Mouse (Mus musculus) WW6 (cell line): ENCODE data around the gene Stard3.

Experiments used
- DNase-seq: peaks from one replicate; pipeline ENCODE4 v3.0.0-alpha.2; 2013; ENCODE audit warnings: low read depth, low spot score

Gene Stard3

GRCm38 (mm10) chr11:98347385-98348082 is 10.6 kb upstream of the Stard3 start:
- DNase-seq = no peak

GRCm38 (mm10) chr11:98348083-98348961 is 9.8 kb upstream of the Stard3 start, which contains the start of gene Ppp1r1b:
TSS of gene Ppp1r1b (plus strand) at chr11:98348404.
- DNase-seq = no peak

GRCm38 (mm10) chr11:98349308-98349707 is 8.9 kb upstream of the Stard3 start:
- no peak for DNase-seq

- no peak for DNase-seq
Observed at GRCm38 (mm10) chr11:98352272-98352990, 5.7 kb upstream of the Stard3 start.

- no peak for DNase-seq
Observed at GRCm38 (mm10) chr11:98353651-98354211, 4.4 kb upstream of the Stard3 start.

- DNase-seq = no peak
Observed at GRCm38 (mm10) chr11:98354445-98354844, 3.7 kb upstream of the Stard3 start.

- peak; percentile 88 for DNase-seq
Observed at GRCm38 (mm10) chr11:98355732-98356299, 2.4 kb upstream of the Stard3 start.

- no peak for DNase-seq
Observed at GRCm38 (mm10) chr11:98356625-98357394, 1.4 kb upstream of the Stard3 start.

- DNase-seq = no peak
Observed at GRCm38 (mm10) chr11:98357396-98358160, 590 bp upstream of the Stard3 start.

GRCm38 (mm10) chr11:98360866-98361521 is 2.8 kb downstream of the Stard3 start:
- no peak for DNase-seq

- DNase-seq = no peak
Observed at GRCm38 (mm10) chr11:98363817-98364216, 5.6 kb downstream of the Stard3 start.

- no peak for DNase-seq
Observed at GRCm38 (mm10) chr11:98364410-98364809, 6.2 kb downstream of the Stard3 start.

- no peak for DNase-seq
Observed at GRCm38 (mm10) chr11:98366290-98366689, 8.1 kb downstream of the Stard3 start.

GRCm38 (mm10) chr11:98367171-98367862 is 9.1 kb downstream of the Stard3 start:
- no peak for DNase-seq

- no peak for DNase-seq
Observed at GRCm38 (mm10) chr11:98367863-98368186, 9.7 kb downstream of the Stard3 start.

- no peak for DNase-seq
Observed at GRCm38 (mm10) chr11:98369337-98369736, 11.2 kb downstream of the Stard3 start.

- no peak for DNase-seq
Observed at GRCm38 (mm10) chr11:98370588-98370987, 12.4 kb downstream of the Stard3 start.

GRCm38 (mm10) chr11:98371556-98372240 is 13.5 kb downstream of the Stard3 start:
- DNase-seq = no peak
